Mouse (Mus musculus): ENCODE data around the gene Chit1.

Chit1 gene

GRCm38 (mm10) chr1:134184089-134184488 is 73.0 kb downstream of the Chit1 start:
- DNase-seq (ENCODE audit: low read depth, low spot score) = no peak

GRCm38 (mm10) chr1:134188217-134188616 is 77.2 kb downstream of the Chit1 start:
- DNase-seq (ENCODE audit: low read depth, low spot score) = no peak

- DNase-seq (ENCODE audit: low read depth, low spot score) = no peak
These were observed 78.1 kb downstream of the Chit1 start for GRCm38 (mm10) chr1:134188989-134189729.

GRCm38 (mm10) chr1:134191192-134191591 is 80.2 kb downstream of the Chit1 start:
- no peak for DNase-seq (ENCODE audit: low read depth, low spot score)

GRCm38 (mm10) chr1:134192024-134192423 is 81.0 kb downstream of the Chit1 start:
- DNase-seq (ENCODE audit: low read depth, low spot score) = no peak

GRCm38 (mm10) chr1:134193126-134193525 is 82.1 kb downstream of the Chit1 start, which contains the start of gene Mybph:
Gene Mybph (plus strand): TSS chr1:134193448.
- DNase-seq (ENCODE audit: low read depth, low spot score) = no peak

- DNase-seq (ENCODE audit: low read depth, low spot score) = no peak
These were observed 82.7 kb downstream of the Chit1 start for GRCm38 (mm10) chr1:134193674-134194197.

- no peak for DNase-seq (ENCODE audit: low read depth, low spot score)
These were observed 83.4 kb downstream of the Chit1 start for GRCm38 (mm10) chr1:134194298-134195022.

GRCm38 (mm10) chr1:134195117-134195516 is 84.1 kb downstream of the Chit1 start:
- DNase-seq (ENCODE audit: low read depth, low spot score) = no peak

GRCm38 (mm10) chr1:134195571-134195970 is 84.5 kb downstream of the Chit1 start:
- DNase-seq (ENCODE audit: low read depth, low spot score) = no peak

- no peak for DNase-seq (ENCODE audit: low read depth, low spot score)
These were observed 84.9 kb downstream of the Chit1 start for GRCm38 (mm10) chr1:134195979-134196378.

GRCm38 (mm10) chr1:134196386-134196785 is 85.3 kb downstream of the Chit1 start:
- no peak for DNase-seq (ENCODE audit: low read depth, low spot score)

- no peak for DNase-seq (ENCODE audit: low read depth, low spot score)
These were observed 86.4 kb downstream of the Chit1 start for GRCm38 (mm10) chr1:134197325-134197982.

- no peak for DNase-seq (ENCODE audit: low read depth, low spot score)
These were observed 87.4 kb downstream of the Chit1 start for GRCm38 (mm10) chr1:134198197-134198995.

- no peak for DNase-seq (ENCODE audit: low read depth, low spot score)
These were observed 89.4 kb downstream of the Chit1 start for GRCm38 (mm10) chr1:134200481-134200880.

Measured in retina, adult 2 months (tissue).